Mouse (Mus musculus) testis, adult 10 weeks (tissue): ENCODE results near the gene Pcdh20. TPM values are rescaled to one million over a fixed set of nuclear protein-coding genes. Genes with fewer than 3 reads are reported as not detected.

Experiments used
- polyA plus RNA-seq: library from polyadenylated mRNA; stranded (reverse); fragments of 350-450 nt; fragmentation: Illumina TruSeq; extraction: RNeasy Lipid Tissue Mini Kit (QIAGEN cat#74804); gene quantifications from one replicate; pipeline ENCODE4 v1.2.3, GENCODE M21; 2014; ENCODE audit warnings: low read depth, low replicate concordance

Pcdh20 gene
- polyA plus RNA-seq: not detected

DNA sequence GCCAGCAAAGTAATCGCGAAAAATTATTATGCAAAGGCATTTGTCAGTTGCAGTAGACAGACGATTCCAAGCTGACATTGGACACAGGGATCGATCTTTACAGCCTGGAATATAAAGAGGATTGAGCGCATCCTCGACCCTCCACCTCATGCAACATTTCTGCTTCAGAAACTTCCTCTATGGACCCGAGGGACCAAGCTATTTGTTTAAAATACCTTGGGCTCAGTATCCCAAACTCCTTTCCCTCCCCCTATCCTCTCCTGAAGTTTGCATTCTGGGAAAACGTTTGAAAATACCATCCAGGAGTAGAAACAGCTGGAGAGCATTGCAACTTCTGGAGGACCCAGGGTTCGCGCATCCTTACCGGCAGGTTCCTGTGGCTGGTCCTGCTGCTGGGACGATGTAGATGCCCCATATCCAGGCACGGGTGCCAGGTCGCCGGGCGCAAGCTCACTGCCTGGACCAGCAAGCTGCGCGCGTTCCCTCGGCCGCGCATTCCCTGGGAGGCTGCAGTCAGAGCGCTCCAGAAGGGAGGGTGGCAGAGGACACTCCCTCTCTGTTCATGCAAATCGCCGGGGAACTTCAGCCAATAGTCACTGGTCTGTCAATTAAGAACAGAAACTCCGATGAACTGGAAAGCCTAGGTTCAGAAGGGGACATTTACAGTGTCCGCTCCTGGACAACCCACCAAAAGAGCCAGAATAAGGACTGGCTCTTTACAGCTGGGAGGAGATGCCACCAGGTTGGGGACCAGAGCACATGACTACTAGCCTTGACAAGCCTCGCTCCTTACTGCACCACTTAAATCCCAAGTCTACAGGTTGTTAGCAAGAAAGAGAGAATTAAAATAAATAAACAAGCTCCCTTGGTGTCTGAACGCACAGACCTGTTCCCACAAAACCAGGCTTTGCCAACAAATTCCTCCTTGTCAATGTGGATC, at the start of gene Pcdh20:
Pcdh20 (minus strand) TSS at position 902 of the 940 bp plus-strand sequence.

